Mouse (Mus musculus) neural tube, embryonic 11.5 days (tissue): ENCODE results near the gene Polr1d. TPM values are rescaled to one million over a fixed set of nuclear protein-coding genes. Genes with fewer than 3 reads are reported as not detected.

Source experiments
- ATAC-seq: fragments of 200-750 bp; cut with Nextera tagmentation; 2 replicates; pipeline ENCODE4 v1.8.0; 2017; ENCODE audit warnings: moderate number of reproducible peaks, mild to moderate bottlenecking, moderate TSS enrichment, moderate library complexity; ENCODE audit not compliant: insufficient read depth, low FRiP score, low TSS enrichment
- DNase-seq: peaks from one replicate; pipeline ENCODE4 v3.0.0-alpha.2; 2015; ENCODE audit warnings: low spot score
- H3K27ac ChIP-seq: fragments of 300-500 bp; sonication (generic); 2 replicates; pipeline ENCODE4 v1.5.1; 2014; ENCODE audit warnings: low read depth, mild to moderate bottlenecking, low read length
- H3K27me3 ChIP-seq: fragments of 300-500 bp; sonication (generic); 2 replicates; pipeline ENCODE4 v1.6.1; 2014; ENCODE audit warnings: mild to moderate bottlenecking, low read length, mixed read lengths; ENCODE audit not compliant: control insufficient read depth, insufficient read depth
- H3K36me3 ChIP-seq: fragments of 300-500 bp; sonication (generic); 2 replicates; pipeline ENCODE4 v1.6.1; 2014; ENCODE audit warnings: mild to moderate bottlenecking, low read length, moderate library complexity, mixed read lengths; ENCODE audit not compliant: control insufficient read depth, insufficient read depth
- H3K4me1 ChIP-seq: fragments of 300-500 bp; sonication (generic); 2 replicates; pipeline ENCODE4 v1.6.1; 2014; ENCODE audit warnings: low read length, mixed read lengths; ENCODE audit not compliant: control insufficient read depth, insufficient read depth
- H3K4me2 ChIP-seq: fragments of 300-500 bp; sonication (generic); 2 replicates; pipeline ENCODE4 v1.6.1; 2014; ENCODE audit warnings: low read depth, mild to moderate bottlenecking, moderate library complexity
- H3K4me3 ChIP-seq: fragments of 300-500 bp; sonication (generic); 2 replicates; pipeline ENCODE4 v1.5.1; 2014; ENCODE audit warnings: low read depth, low read length
- H3K9ac ChIP-seq: fragments of 300-500 bp; sonication (generic); 2 replicates; pipeline ENCODE4 v1.6.1; 2014; ENCODE audit warnings: mild to moderate bottlenecking, low read length
- H3K9me3 ChIP-seq: fragments of 300-500 bp; sonication (generic); 2 replicates; pipeline ENCODE4 v1.6.1; 2016; ENCODE audit warnings: low read length; ENCODE audit not compliant: control insufficient read depth
- WGBS: fragments of 180-500 bp; shearing (Covaris S2); extraction: QIAGEN DNeasy Blood & Tissue Kit; methylation state at CpG from one replicate; pipeline ENCODE4 v1.1.7; 2014; 5-methylcytosine and 5-hydroxymethylcytosine counted together
- polyA plus RNA-seq: library from polyadenylated mRNA; unstranded; fragments of >200 nt; fragmentation: Nextera tagmentation; extraction: Ambion mirVana; gene quantifications from 2 replicates; pipeline ENCODE4 v1.2.1, GENCODE M21; 2014

Polr1d gene
- polyA plus RNA-seq, 1 experiment from 2014 or later: 106 TPM

DNA sequence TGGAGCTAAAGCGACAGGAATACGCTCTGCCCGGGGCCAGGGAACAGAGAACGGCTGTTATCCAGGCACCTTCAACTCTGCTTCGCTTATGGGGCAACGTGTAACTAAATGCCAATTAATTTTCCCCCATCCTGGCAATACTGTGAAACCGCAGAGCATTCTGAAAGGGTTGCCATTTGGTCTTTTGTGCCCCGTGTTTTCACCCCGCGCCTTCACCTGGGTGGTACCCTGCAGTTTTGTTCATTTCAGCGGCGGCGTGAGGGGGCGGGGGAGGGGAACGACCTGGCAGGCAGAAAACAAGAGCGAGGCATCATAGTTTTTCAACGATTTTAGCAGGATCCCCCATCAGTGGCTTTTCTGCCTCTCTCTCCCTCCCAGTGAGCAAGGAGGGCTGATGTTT, 56.8 kb downstream of the Polr1d start:
- Histone ChIP-seq H3K27me3 (no peaks in the 10 kb centered on the region), H3K4me1 (peaks cover 9% of the 10 kb centered on the region; the same call in 1 of the 2 replicates), H3K36me3 (no peaks in the 10 kb centered on the region), H3K4me2 (peak overlapping the region; percentile 34), H3K9ac (peak overlapping the region; percentile 28; the same call in 1 of the 2 replicates), H3K4me3 (no peak overlapping the region), H3K27ac (no peak overlapping the region), H3K9me3 (no peaks in the 10 kb centered on the region)
- DNase-seq (peak; percentile 44), ATAC-seq (no peak)
- 15% methylated on average over 17 of the region's 17 CpGs for WGBS

DNA sequence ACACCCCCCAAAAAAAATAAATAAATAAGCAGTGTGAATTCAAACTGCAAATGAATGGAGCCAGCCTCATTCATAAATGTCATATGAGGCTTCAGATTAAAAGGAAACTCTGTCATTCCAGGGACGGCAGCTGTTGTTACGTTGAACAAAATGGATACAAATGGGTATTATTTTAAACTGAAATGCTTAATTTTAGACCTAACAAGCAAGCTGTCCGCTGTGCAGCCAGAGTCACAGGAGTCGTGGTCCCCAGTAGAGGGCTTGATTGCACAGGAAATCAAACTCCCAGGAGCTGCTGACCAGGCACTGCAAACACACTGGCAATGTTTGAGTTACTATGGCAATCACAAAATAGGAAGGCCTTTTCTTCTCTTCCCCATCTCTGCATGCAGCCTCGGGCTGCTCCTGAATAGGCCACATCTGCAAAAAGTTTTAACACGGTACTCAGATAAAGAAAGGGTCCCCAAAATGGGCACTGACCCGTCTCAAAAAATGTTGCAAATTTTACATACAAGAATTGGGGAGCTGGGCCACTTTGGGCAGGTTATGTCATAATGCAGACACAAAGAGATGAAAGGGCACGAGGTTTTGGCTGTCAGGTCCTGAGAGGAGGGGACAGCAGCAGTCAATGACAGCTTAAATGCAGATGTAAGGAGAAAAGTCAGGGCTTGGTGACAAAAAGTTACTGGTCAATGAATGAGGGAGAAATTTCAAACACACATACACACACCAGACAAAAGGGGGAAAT, 57.7 kb downstream of the Polr1d start:
- no peak overlapping the region for H3K4me2 ChIP-seq
- H3K9me3 ChIP-seq: no peaks in the 10 kb centered on the region
- no peak overlapping the region for H3K9ac ChIP-seq
- no peak overlapping the region; the same call in 1 of the 2 replicates for H3K27ac ChIP-seq
- H3K36me3 ChIP-seq: no peaks in the 10 kb centered on the region
- DNase-seq: peak; percentile 54
- no peaks in the 10 kb centered on the region for H3K27me3 ChIP-seq
- WGBS: 23% methylated on average over 8 of the region's 8 CpGs
- no peak overlapping the region for H3K4me3 ChIP-seq
- ATAC-seq: peak; percentile 77
- H3K4me1 ChIP-seq: peaks cover 9% of the 10 kb centered on the region; the same call in 1 of the 2 replicates

DNA sequence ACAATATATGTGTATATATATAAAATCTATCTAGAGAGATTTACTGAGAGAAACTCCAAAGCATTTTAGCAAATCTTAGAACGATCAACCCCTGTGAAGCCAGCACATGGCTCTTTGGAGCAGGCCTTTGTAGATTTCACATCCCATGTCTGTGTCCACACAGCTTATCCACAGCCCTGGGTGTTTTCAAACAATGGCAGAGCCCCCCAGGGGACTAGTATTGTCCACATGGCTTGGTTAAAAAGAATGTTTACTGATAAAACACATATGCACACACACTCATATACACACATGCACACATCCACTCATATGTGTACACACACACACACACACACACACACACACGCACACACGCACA, 58.2 kb downstream of the Polr1d start:
- no peak overlapping the region for H3K4me3 ChIP-seq
- no peak overlapping the region for H3K4me2 ChIP-seq
- 75% methylated on average over 3 of the region's 3 CpGs for WGBS
- no peaks in the 10 kb centered on the region for H3K27me3 ChIP-seq
- H3K27ac ChIP-seq: no peak overlapping the region; the same call in 1 of the 2 replicates
- DNase-seq (no peak), ATAC-seq (0 out of 2 replicates have a peak, but pooled peaks have one; percentile 46)
- H3K36me3 ChIP-seq: no peaks in the 10 kb centered on the region
- H3K4me1 ChIP-seq: peaks cover 9% of the 10 kb centered on the region; the same call in 1 of the 2 replicates
- H3K9ac ChIP-seq: no peak overlapping the region
- H3K9me3 ChIP-seq: no peaks in the 10 kb centered on the region

DNA sequence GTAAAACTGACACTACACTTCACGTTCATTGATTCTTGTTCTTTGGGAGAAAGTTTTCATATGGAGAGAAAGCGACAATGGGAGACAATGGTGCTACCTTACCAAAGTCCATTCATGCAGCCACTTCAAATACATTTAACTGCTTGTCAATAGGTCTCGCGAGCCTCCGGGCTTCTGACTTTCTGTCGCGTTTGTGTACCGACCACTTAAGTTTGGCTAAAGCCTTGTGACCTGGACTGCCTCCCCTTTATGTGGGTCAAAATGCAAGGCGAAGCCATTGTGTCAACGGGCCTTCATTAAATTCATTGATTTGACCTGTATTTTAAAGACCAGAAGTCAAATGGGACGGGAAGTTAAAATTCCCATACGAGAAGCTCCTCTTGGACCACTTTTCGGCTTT, 59.1 kb downstream of the Polr1d start:
- DNase-seq (no peak), ATAC-seq (no peak)
- no peaks in the 10 kb centered on the region for H3K36me3 ChIP-seq
- no peaks in the 10 kb centered on the region for H3K9me3 ChIP-seq
- peaks cover 9% of the 10 kb centered on the region; the same call in 1 of the 2 replicates for H3K4me1 ChIP-seq
- H3K27me3 ChIP-seq: no peaks in the 10 kb centered on the region
- no peak overlapping the region for H3K27ac ChIP-seq
- H3K4me2 ChIP-seq: no peak overlapping the region
- no peak overlapping the region for H3K4me3 ChIP-seq
- WGBS: 36% methylated on average over 13 of the region's 13 CpGs
- H3K9ac ChIP-seq: no peak overlapping the region

DNA sequence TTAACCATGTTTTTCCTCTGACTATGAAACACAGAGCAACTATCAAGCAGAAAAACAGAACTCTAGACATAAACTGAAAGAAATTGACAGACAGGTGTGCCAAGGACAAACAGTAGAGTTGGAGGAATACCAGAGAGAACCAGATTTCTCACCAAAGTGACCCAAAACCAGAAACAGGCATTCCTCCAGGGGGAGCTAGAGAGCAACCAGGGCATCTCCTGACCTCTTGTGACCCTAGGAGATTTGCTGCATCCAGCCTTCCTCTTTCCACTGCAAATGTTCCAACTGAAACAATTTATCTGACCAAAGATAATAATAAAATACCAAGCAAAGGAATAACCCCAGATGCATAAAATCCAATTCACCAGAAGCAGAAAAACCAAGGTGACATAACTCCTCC, 70.5 kb downstream of the Polr1d start:
- Histone ChIP-seq H3K27me3 (peaks cover 3% of the 10 kb centered on the region; the same call in 1 of the 2 replicates), H3K4me1 (no peaks in the 10 kb centered on the region), H3K9me3 (no peaks in the 10 kb centered on the region), H3K36me3 (no peaks in the 10 kb centered on the region), H3K4me3 (no peak overlapping the region), H3K4me2 (no peak overlapping the region), H3K27ac (no peak overlapping the region), H3K9ac (no peak overlapping the region)
- ATAC-seq (no peak), DNase-seq (no peak)

DNA sequence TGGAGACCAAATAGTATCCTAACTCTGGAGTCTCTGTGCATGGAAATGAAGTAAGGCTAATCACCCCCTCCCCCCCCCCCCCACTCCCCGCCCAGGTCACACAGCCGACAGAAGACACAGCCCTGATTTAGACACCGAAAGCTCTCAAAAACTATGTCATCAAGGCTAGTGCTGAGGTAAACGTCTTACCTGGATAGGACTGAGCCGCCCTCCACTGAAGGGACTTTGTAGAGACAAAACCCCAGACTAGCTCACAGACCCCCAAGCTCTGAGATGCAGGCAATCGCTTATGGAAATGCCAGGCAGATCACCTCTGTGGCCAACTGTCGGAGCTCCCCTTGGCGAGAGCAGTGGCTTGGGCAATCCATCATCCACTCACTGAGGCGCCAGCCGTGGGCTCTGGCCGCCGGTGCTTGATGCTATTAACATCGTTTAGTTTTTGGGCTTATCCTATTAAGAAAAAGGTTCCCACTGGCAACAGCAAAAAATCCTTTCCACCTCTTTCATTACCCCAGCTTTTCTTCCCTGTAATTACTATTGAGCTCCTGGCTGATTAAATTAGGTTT, 78.0 kb downstream of the Polr1d start:
- WGBS: 2% methylated on average over 13 of the region's 13 CpGs
- peak; percentile 67 for ATAC-seq

DNA sequence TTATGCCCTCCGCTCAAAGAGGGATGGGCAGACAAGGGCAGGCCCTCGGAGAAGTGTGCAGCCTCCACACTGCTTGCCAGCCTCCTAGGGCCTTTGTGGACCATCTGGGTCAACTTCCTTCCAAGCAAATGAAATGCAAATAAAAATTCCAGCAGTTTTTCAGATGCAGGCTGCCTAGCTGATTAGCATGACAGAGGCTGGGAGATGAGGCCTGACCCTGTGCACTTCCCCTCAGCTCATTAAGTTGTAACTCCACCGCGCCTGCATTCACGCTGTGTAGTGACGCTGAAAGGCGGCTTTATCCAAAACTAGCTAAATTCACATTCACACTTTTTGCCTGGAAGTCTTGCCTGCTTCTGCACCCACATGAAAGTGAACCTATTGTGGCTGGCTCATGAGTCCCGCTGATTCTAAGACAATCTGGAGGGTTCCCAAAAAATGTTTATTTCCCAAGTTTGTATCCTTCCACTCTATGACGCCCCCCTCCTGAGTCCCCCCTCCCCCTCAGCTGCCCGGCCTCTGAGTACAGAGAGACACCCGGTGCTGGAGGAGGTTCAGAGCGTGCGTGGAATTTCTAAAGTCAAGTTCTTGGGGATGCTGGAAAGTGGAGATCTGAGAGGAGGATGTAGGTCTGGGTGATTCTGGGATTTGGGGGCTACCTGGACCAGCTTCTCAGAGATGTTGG, 78.7 kb downstream of the Polr1d start:
- no peak overlapping the region for H3K4me3 ChIP-seq
- peak overlapping the region; percentile 69; the same call in 1 of the 2 replicates for H3K27ac ChIP-seq
- peak; percentile 80 for DNase-seq
- H3K36me3 ChIP-seq: no peaks in the 10 kb centered on the region
- H3K9ac ChIP-seq: no peak overlapping the region
- no peaks in the 10 kb centered on the region for H3K9me3 ChIP-seq
- peak overlapping the region; percentile 21 for H3K4me2 ChIP-seq
- H3K4me1 ChIP-seq: peaks cover 16% of the 10 kb centered on the region
- peak; percentile 94 for ATAC-seq
- 3% methylated on average over 13 of the region's 13 CpGs for WGBS
- peaks cover 14% of the 10 kb centered on the region for H3K27me3 ChIP-seq

More for the DNA sequence above, 78.0 kb downstream of the Polr1d start:
- peak; percentile 72 for DNase-seq
- Histone ChIP-seq H3K27me3 (peaks cover 14% of the 10 kb centered on the region), H3K9me3 (no peaks in the 10 kb centered on the region), H3K27ac (no peak overlapping the region), H3K36me3 (no peaks in the 10 kb centered on the region), H3K4me1 (peaks cover 16% of the 10 kb centered on the region), H3K9ac (no peak overlapping the region), H3K4me3 (no peak overlapping the region), H3K4me2 (peak overlapping the region; percentile 24)

DNA sequence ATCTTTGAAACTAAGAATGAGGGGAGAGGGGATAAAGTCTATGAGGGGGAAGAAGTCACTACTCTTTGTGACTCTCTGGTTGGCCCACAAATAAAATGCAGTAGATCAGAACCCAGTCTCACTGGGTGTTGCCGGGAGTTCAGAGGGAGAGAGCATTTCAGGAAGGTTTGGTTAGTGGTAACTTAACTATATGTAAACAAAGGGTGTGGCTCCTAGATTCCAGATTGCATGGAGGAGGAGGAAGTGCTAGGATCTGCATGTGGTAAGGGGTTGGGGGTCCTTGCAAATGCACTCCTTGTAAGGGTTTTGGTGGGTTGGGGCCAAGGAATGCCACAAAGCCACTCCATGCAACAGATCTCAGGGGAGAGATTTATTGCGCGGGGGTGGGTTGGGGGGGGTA, 79.5 kb downstream of the Polr1d start:
- ATAC-seq (no peak), DNase-seq (no peak)
- H3K9ac ChIP-seq: no peak overlapping the region
- 15% methylated on average over 3 of the region's 3 CpGs for WGBS
- peaks cover 16% of the 10 kb centered on the region for H3K4me1 ChIP-seq
- peaks cover 14% of the 10 kb centered on the region for H3K27me3 ChIP-seq
- no peaks in the 10 kb centered on the region for H3K9me3 ChIP-seq
- no peak overlapping the region; the same call in 1 of the 2 replicates for H3K4me2 ChIP-seq
- no peaks in the 10 kb centered on the region for H3K36me3 ChIP-seq
- peak overlapping the region; percentile 69 for H3K27ac ChIP-seq
- no peak overlapping the region for H3K4me3 ChIP-seq
